Mouse (Mus musculus): Measurements from ENCODE around the gene 1700088E04Rik. TPM values are rescaled to one million over a fixed set of nuclear protein-coding genes. Genes with fewer than 3 reads are reported as not detected.
A peak's percentile ranks its signal among the peaks of the same experiment; 100 is the strongest.

Gene 1700088E04Rik
- total RNA-seq, 1 experiment: 2.6 TPM

DNA sequence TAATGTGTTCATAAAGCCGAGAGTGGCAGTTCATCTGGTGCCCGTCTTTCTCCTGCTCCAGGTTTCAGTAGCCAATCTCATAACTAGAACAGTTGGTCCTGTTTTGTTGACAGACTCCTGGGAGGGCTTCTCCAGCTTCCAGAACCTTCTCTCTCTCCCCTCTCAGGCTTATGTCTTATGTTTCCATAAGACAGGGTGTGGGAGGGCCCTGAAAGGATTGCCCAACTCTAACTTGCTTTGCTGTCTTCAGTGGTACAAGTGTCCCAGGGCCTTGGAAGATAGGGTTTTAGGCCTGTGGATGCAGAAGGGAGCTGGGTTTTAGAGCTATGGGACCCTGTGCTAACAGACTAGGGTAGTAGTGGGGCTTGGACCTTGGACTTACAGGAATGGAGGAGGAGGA lies 30.5 kb downstream of the 1700088E04Rik start:
- Histone ChIP-seq H3K9ac (ENCODE audit: insufficient read depth, low read depth, low read length, poor library complexity, severe bottlenecking) (no peak overlapping the region), H3K27ac (ENCODE audit: insufficient read depth, low read depth, low read length, poor library complexity, severe bottlenecking) (no peak overlapping the region), H3K4me3 (ENCODE audit: insufficient read depth in 1 of 2, low read depth in 1 of 2, low read length in 2 of 2, poor library complexity in 1 of 2, severe bottlenecking in 1 of 2) (0 out of 4 replicates have a peak overlapping the region, but pooled peaks of 1 of the 2 experiments have one; percentile 90), H3K9me3 (ENCODE audit: control insufficient read depth, insufficient read depth, low read depth, low read length) (no peaks in the 10 kb centered on the region), H3K36me3 (ENCODE audit: control insufficient read depth, insufficient read depth, low read length, poor library complexity, severe bottlenecking) (no peaks in the 10 kb centered on the region; the same call in 1 of the 2 replicates), H3K4me1 (ENCODE audit: control insufficient read depth in 2 of 2, insufficient read depth in 2 of 2, low read length in 2 of 2, poor library complexity in 1 of 2) (peaks cover 4 to 14% of the 10 kb centered on the region in 2 experiments; a peak in 2 of 4 replicates)
- DNase-seq (ENCODE audit: low read depth, low spot score): no peak
- in situ Hi-C loops (cut with MboI; ENCODE audit: low sequenced_read_pairs in 2 of 2, unreplicated experiment in 2 of 2): no loop called here
- no peak for TF ChIP-seq CHD2 (IDR thresholded peaks at IDR 0.05; ENCODE audit: low read depth, low read length)
- TF ChIP-seq ZC3H11A (IDR thresholded peaks at IDR 0.05; ENCODE audit: borderline replicate concordance, low read depth, low read length): no peak
- TF ChIP-seq MAFK (IDR thresholded peaks at IDR 0.05; ENCODE audit: insufficient read depth, low read depth, low read length): no peak
- no peak for TF ChIP-seq HCFC1 (IDR thresholded peaks at IDR 0.05; ENCODE audit: borderline replicate concordance, insufficient read depth, low read length)
- TF ChIP-seq ZNF384 (IDR thresholded peaks at IDR 0.05; ENCODE audit: low read depth, low read length): no peak

DNA sequence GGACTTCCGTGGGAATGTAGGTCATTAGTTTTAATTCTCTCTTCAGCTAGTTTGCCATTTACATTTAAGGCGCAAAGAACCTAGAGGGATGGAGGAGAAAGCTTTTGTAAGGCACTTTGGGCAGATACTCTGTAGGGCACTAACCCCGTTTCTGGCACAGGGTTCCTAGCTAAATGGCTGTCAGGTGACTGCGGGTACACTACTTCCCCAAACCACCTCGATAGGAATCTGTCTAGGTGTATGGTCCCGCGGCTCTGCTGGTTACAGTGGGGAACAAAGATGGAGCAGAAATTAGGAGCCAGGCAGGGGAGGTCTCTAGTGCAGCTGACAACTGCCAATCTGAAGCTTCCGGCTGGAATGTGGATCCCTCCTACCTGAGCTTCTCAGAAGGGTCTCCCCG lies 31.0 kb downstream of the 1700088E04Rik start:
- peak overlapping the region; percentile 79 to 90 for H3K4me3 ChIP-seq (ENCODE audit: insufficient read depth in 1 of 2, low read depth in 1 of 2, low read length in 2 of 2, poor library complexity in 1 of 2, severe bottlenecking in 1 of 2)
- no peak overlapping the region for H3K27ac ChIP-seq (ENCODE audit: insufficient read depth, low read depth, low read length, poor library complexity, severe bottlenecking)
- TF ChIP-seq MAFK (IDR thresholded peaks at IDR 0.05; ENCODE audit: insufficient read depth, low read depth, low read length) (no peak), ZC3H11A (IDR thresholded peaks at IDR 0.05; ENCODE audit: borderline replicate concordance, low read depth, low read length) (no peak), CHD2 (IDR thresholded peaks at IDR 0.05; ENCODE audit: low read depth, low read length) (no peak), ZNF384 (IDR thresholded peaks at IDR 0.05; ENCODE audit: low read depth, low read length) (no peak), HCFC1 (IDR thresholded peaks at IDR 0.05; ENCODE audit: borderline replicate concordance, insufficient read depth, low read length) (no peak)

DNA sequence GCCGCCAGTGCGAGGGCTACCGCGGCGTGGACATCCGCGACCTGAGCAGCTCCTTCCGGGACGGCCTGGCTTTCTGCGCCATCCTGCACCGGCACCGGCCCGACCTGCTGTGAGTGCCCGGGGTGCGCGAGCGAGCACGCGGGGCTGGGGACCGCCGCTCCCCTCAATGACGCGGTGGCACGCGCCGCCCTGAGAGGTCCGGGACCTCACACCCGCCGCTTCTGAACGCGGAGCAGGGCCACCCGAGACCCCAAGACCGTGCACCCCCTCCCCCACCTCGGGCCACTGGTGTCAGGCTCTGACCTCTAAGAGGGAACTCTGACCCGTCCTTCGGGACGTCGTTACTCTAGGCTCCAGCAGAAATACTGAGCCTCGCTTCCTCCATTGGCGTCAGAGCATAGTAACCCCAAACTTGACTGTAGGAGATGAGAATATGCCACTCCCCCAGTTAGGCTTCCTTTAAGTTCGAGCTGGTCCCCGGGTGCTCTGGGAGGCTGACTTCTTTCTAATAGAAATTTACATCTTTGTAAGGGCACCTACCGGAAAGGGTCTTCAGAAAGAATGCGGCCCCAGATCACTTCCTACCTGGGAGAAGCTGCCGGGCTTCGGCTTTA lies 31.6 kb downstream of the 1700088E04Rik start:
- Histone ChIP-seq H3K27ac (ENCODE audit: insufficient read depth, low read depth, low read length, poor library complexity, severe bottlenecking) (no peak overlapping the region), H3K4me1 (ENCODE audit: control insufficient read depth in 2 of 2, insufficient read depth in 2 of 2, low read length in 2 of 2, poor library complexity in 1 of 2) (peaks cover 4 to 10% of the 10 kb centered on the region in 2 experiments; a peak in 2 of 4 replicates), H3K9ac (ENCODE audit: insufficient read depth, low read depth, low read length, poor library complexity, severe bottlenecking) (peak overlapping the region; percentile 82), H3K9me3 (ENCODE audit: control insufficient read depth, insufficient read depth, low read depth, low read length) (no peaks in the 10 kb centered on the region), H3K36me3 (ENCODE audit: control insufficient read depth, insufficient read depth, low read length, poor library complexity, severe bottlenecking) (no peaks in the 10 kb centered on the region; the same call in 1 of the 2 replicates), H3K4me3 (ENCODE audit: insufficient read depth in 1 of 2, low read depth in 1 of 2, low read length in 2 of 2, poor library complexity in 1 of 2, severe bottlenecking in 1 of 2) (peak overlapping the region; percentile 79 to 90)
- in situ Hi-C loops (cut with MboI; ENCODE audit: low sequenced_read_pairs in 2 of 2, unreplicated experiment in 2 of 2): no loop called here
- DNase-seq (ENCODE audit: low read depth, low spot score): no peak
- no peak for TF ChIP-seq ZC3H11A (IDR thresholded peaks at IDR 0.05; ENCODE audit: borderline replicate concordance, low read depth, low read length)

More for the DNA sequence above, 31.0 kb downstream of the 1700088E04Rik start:
- Histone ChIP-seq H3K9ac (ENCODE audit: insufficient read depth, low read depth, low read length, poor library complexity, severe bottlenecking) (no peak overlapping the region), H3K9me3 (ENCODE audit: control insufficient read depth, insufficient read depth, low read depth, low read length) (no peaks in the 10 kb centered on the region), H3K4me1 (ENCODE audit: control insufficient read depth in 2 of 2, insufficient read depth in 2 of 2, low read length in 2 of 2, poor library complexity in 1 of 2) (peaks cover 4 to 10% of the 10 kb centered on the region in 2 experiments; a peak in 2 of 4 replicates), H3K36me3 (ENCODE audit: control insufficient read depth, insufficient read depth, low read length, poor library complexity, severe bottlenecking) (no peaks in the 10 kb centered on the region; the same call in 1 of the 2 replicates)
- in situ Hi-C loops (cut with MboI; ENCODE audit: low sequenced_read_pairs in 2 of 2, unreplicated experiment in 2 of 2): no loop called here
- no peak for DNase-seq (ENCODE audit: low read depth, low spot score)

DNA sequence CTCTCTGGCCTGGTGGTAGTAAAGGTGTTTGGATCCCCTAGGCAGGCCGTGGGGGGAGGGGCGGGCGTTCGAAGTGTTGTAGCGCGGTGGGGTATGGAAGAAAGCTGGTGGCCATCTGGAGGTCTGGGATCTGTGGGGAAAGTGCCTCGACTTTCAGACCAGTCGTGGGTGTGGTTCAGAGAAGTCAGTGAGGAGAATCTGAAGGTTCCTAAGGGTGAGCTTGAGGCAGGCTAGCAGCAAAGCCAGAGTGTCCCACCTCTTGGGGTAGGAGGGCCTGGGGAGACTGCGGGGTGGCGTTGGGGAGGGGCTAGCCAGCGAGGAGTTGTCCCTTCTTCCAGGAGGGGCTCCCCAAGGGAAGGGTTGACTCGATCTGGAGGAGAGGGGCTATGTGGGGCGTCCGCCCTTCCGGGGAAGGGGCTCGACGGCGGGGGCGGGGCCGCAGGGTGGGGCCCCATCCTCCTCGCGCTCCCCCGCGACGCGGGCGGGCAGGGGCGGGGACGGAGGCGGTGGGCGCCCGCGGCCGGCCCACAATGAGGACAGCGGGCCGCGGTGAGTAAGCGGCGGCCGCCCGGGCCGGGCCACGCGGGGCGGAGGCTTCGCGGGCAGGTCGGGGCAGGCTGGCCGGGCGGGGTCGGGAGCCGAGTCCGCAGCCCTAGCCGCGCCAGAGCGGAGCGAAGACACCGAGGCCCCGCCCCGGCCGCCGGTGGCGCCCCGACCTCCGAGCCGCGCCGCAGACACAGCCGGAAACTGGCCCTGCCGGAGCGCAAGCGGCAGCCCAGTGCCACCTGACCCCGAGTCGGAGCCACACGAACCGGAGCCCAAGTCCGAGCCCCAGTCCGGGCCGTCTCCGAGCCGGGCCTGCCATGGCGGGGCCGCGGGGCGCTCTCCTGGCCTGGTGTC lies 32.4 kb downstream of the 1700088E04Rik start, which contains the start of gene Micall1:
Gene Micall1 (plus strand): TSS at position 478 of the 900 bp plus-strand sequence.
- Histone ChIP-seq H3K9ac (ENCODE audit: insufficient read depth, low read depth, low read length, poor library complexity, severe bottlenecking) (peak within 1 kb of the TSS; percentile 82), H3K27ac (ENCODE audit: insufficient read depth, low read depth, low read length, poor library complexity, severe bottlenecking) (no peak within 1 kb of the TSS), H3K36me3 (ENCODE audit: control insufficient read depth, insufficient read depth, low read length, poor library complexity, severe bottlenecking) (no peaks in the 10 kb centered on the region; the same call in 1 of the 2 replicates), H3K9me3 (ENCODE audit: control insufficient read depth, insufficient read depth, low read depth, low read length) (no peaks in the 10 kb centered on the region), H3K4me1 (ENCODE audit: control insufficient read depth in 2 of 2, insufficient read depth in 2 of 2, low read length in 2 of 2, poor library complexity in 1 of 2) (peaks cover 4 to 10% of the 10 kb centered on the region in 2 experiments; a peak in 2 of 4 replicates), H3K4me3 (ENCODE audit: insufficient read depth in 1 of 2, low read depth in 1 of 2, low read length in 2 of 2, poor library complexity in 1 of 2, severe bottlenecking in 1 of 2) (peak within 1 kb of the TSS; percentile 79 to 90)
- peak; percentile 29 for DNase-seq (ENCODE audit: low read depth, low spot score)
- in situ Hi-C loops (cut with MboI; ENCODE audit: low sequenced_read_pairs in 2 of 2, unreplicated experiment in 2 of 2): no loop called here
- TF ChIP-seq ZC3H11A (IDR thresholded peaks at IDR 0.05; ENCODE audit: borderline replicate concordance, low read depth, low read length) (no peak), ZNF384 (IDR thresholded peaks at IDR 0.05; ENCODE audit: low read depth, low read length) (no peak), MAFK (IDR thresholded peaks at IDR 0.05; ENCODE audit: insufficient read depth, low read depth, low read length) (no peak), CHD2 (IDR thresholded peaks at IDR 0.05; ENCODE audit: low read depth, low read length) (no peak), HCFC1 (IDR thresholded peaks at IDR 0.05; ENCODE audit: borderline replicate concordance, insufficient read depth, low read length) (no peak)

Measured in ES-E14 (cell line).